9 mouse cellular contexts compared by ENCODE assay signal in genomic region chr2:64966323-64966722, GRCm38 (mm10). TPM values are rescaled to one million over a fixed set of nuclear protein-coding genes. Genes with fewer than 3 reads are reported as not detected.
DNase-seq lines count a peak whose midpoint lies in the region; ATAC-seq lines count a peak whose summit lies in the region.
"Had no signal": no experiment of that assay in that cellular context is flagged by ENCODE, and none has a peak within 500 bp of the region (broad histone marks: within the 10 kb centered on the region; RNA-seq: fewer than 3 reads in every experiment).

No protein-coding gene starts in this region.

- peak; percentile 53 for DNase-seq in gastrocnemius, adult 18-20 months (ENCODE audit: low spot score)
- DNase-seq in gastrocnemius, postnatal 4 days (ENCODE audit: low spot score in 2 of 2), result no peak
- peak; percentile 61 to 78 for DNase-seq in cerebellum, postnatal 14 days
- peak; percentile 22 for DNase-seq in gastrocnemius, postnatal 25 days
- DNase-seq in heart, postnatal 10 days, result peak; percentile 73 to 81
- no peak for DNase-seq in thymus, adult 18-20 months
- DNase-seq: lung, adult 2 months; thymus, postnatal 36 days had no signal

- intact Hi-C loops in heart, postnatal 10 days (cut with DNase I), result loop anchor here (5.0 kb wide), 1 partner anchor 371 kb away; no protein-coding TSS in a partner anchor

- ATAC-seq in erythroid progenitor cell, adult 5-6 weeks (replicated peaks; ENCODE audit: low FRiP score, poor library complexity, severe bottlenecking), result no peak

RNA-seq across cellular contexts. Expression of gene Grb14, which starts 58.5 kb away (rescaled TPM):
- 10 to 100 TPM; 24.5 to 46.5 TPM for total RNA-seq in gastrocnemius, adult 18-20 months (2021)
- 10 to 100 TPM; 12.7 to 15.8 TPM for total RNA-seq in gastrocnemius, postnatal 4 days (2021)
- 10 to 100 TPM; 13.2 to 25.2 TPM for total RNA-seq in gastrocnemius, postnatal 25 days (2021)
- 100 to 1,000 TPM; 118 to 144 TPM for total RNA-seq in heart, postnatal 10 days (2021)
- total RNA-seq in erythroid progenitor cell, adult 5-6 weeks (2015; ENCODE audit: low replicate concordance), result not detected in 2 replicates
- not detected in 2 replicates for total RNA-seq in erythroid progenitor cell, adult 5-6 weeks (2017; ENCODE audit: low replicate concordance)

Comparison
In these comparisons a context has a peak if more than half of its experiments do, and no peak if none do; other contexts are left out.
1. DNase-seq: peak in gastrocnemius, adult 18-20 months (single experiment), cerebellum, postnatal 14 days (2 of 2), gastrocnemius, postnatal 25 days (single experiment) and heart, postnatal 10 days (2 of 2); none in gastrocnemius, postnatal 4 days (0 of 2) and thymus, adult 18-20 months (0 of 2).
2. RNA of gene Grb14, which starts 58.5 kb away (total RNA-seq): 118 to 144 TPM in heart, postnatal 10 days, 24.5 to 46.5 TPM in gastrocnemius, adult 18-20 months, 13.2 to 25.2 TPM in gastrocnemius, postnatal 25 days and 12.7 to 15.8 TPM in gastrocnemius, postnatal 4 days; not detected in erythroid progenitor cell, adult 5-6 weeks; every median in the first group is over 10 times any median in the second.